Mouse (Mus musculus): ENCODE data around the gene Mgarp. TPM values are rescaled to one million over a fixed set of nuclear protein-coding genes. Genes with fewer than 3 reads are reported as not detected.
"Not testable (repeated sequence)": the region's sequence is repeated elsewhere in the genome, so short reads cannot be mapped to it uniquely, and the experiment has no call there.

Gene Mgarp
- polyA plus RNA-seq (2012; rRNA removed), result 1.2 and 1.7 TPM in 2 replicates

DNA sequence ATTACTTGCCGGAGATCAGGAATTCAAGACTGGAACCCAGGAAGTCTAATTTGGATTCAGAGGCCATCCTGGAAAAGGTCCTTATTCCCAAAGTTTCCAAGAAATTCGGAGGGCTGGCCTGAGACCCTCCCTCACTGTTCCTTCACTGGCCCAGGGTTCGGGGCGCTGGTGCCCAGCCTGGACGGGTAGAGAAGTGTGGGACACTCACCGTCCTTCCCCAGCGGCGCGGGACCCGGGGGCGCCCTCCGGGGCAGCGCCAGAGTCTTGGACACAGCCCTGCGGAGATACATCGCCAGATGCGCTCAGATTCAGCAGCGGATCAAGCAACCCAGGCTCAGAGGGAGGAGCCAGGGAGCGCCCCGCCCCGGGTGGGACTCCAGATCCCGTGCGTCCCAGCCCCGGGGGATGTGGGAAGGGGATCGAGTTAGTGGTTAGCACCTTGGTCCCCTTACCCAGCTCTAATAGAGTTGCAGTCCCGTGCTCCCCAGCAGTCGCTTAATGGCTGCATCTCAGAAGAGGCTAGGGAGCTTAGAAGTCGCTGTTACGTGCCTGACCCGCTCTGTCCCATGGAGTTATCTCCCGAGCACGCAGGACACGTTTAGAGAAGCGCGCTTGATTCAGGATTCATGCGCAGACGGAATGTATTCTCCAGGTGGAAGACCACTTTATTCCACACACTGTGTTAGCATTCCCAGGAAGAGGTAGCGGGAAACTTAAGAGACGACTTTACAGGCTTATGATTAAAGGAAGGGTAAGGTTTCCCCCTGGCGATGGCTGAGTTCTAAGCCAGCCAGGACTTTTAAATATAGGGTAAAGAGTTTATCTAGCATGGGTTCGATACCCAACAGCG lies at the start of gene Mgarp:
Gene Mgarp (minus strand): TSS at position 520 of the 850 bp plus-strand sequence.
- peak; percentile 69 for DNase-seq (ENCODE audit: low read depth)
- no peak for TF ChIP-seq CTCF (IDR thresholded peaks at IDR 0.05; ENCODE audit: borderline replicate concordance, extremely low read depth, insufficient read depth, insufficient read length)
- no peak for TF ChIP-seq POLR2A (IDR thresholded peaks at IDR 0.05; ENCODE audit: borderline replicate concordance, extremely low read depth, insufficient read depth, insufficient read length, poor library complexity, severe bottlenecking)

DNA sequence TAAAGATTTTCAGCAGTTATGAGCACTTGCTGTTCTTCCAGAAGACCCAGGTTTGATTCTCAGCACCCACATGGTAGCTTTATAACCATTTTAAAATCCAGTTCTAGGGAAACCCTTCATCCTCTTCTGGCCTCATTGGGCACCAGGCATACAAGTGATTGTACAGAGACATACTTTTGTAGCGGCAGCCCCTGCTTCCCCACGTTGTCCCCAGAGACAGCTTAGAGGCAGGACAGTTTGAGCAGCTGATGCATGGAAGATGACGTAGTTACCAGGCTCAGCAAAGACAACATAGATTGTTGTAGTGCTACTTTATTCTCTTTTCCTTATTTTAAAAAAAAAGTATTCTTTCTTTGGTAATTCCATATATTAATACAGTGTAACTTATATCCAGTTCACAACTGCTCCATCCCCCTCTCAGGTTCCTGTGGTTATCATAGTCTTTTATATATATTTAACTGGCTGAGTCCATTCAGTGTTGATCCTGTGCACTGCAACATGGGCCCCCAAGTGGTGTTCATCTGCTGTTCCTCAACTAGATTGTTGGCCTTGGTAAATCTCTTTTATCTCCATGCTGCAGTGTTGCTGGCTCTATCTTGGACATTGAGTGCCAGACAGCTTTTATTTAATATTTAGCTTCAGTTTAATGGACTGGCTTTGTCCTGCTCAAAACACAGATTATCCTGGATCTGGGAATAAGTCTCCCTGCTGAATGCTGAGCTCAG lies 38.5 kb upstream of the Mgarp start:
- TF ChIP-seq POLR2A (IDR thresholded peaks at IDR 0.05; ENCODE audit: borderline replicate concordance, extremely low read depth, insufficient read depth, insufficient read length, poor library complexity, severe bottlenecking), result no peak
- TF ChIP-seq CTCF (IDR thresholded peaks at IDR 0.05; ENCODE audit: borderline replicate concordance, extremely low read depth, insufficient read depth, insufficient read length), result no peak
- no peak for DNase-seq (ENCODE audit: low read depth)

DNA sequence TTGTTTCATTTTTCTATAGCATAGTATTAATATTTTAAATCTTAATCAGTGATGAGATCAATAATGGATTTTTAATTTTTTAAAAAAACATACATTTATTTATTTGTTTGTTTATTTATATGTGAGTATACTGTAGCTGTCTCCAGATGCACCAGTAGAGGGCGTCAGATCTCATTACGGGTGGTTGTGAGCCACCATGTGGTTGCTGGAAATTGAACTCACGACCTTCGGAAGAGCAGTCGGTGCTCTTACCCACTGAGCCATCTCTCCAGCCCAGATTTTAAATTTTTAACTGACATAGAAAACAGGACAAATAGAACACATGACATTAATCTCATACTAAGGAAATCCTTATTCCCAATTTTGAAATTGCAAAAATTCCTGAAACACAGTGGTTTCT lies 37.8 kb upstream of the Mgarp start:
- DNase-seq (ENCODE audit: low read depth), result not testable (repeated sequence)

DNA sequence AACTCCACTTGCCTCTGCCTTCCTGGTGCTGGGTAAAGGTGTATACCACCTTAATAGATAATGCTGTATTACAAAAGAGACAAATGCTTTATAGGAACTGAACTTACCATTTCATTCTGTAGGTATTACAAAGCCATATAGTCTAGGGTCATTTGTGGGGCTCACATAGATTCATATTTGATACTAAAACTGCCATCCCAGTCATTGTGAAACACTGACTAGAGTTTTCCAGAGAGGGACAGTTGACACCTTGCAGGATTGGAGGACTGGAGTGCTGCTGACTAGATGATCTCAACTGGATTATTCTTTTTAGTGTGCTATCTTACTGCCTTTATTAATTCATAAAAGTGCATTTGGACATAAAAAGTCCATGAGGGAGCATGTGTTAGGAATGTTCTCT lies 28.9 kb upstream of the Mgarp start:
- DNase-seq (ENCODE audit: low read depth), result no peak
- TF ChIP-seq CTCF (IDR thresholded peaks at IDR 0.05; ENCODE audit: borderline replicate concordance, extremely low read depth, insufficient read depth, insufficient read length), result no peak
- TF ChIP-seq POLR2A (IDR thresholded peaks at IDR 0.05; ENCODE audit: borderline replicate concordance, extremely low read depth, insufficient read depth, insufficient read length, poor library complexity, severe bottlenecking), result no peak

DNA sequence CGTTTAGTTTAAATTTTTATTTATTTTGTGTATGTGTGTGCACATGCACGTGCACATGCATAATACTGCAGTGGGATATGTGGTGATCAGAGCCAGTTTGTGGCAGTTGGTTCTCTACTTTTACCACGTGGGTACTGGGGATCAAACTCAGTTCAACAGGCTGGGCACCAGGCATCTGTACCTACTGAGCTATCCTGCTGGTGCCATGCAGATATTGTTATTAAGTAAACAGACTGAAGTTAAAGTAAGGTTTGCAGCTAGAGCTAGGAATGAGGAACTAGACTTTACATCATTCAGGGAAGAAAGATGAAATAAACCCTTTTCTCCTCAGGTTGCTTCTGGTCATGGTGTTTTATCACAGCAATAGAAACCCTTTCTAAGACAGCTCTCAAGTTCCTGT lies 25.4 kb upstream of the Mgarp start:
- no peak for TF ChIP-seq POLR2A (IDR thresholded peaks at IDR 0.05; ENCODE audit: borderline replicate concordance, extremely low read depth, insufficient read depth, insufficient read length, poor library complexity, severe bottlenecking)
- no peak for TF ChIP-seq CTCF (IDR thresholded peaks at IDR 0.05; ENCODE audit: borderline replicate concordance, extremely low read depth, insufficient read depth, insufficient read length)

DNA sequence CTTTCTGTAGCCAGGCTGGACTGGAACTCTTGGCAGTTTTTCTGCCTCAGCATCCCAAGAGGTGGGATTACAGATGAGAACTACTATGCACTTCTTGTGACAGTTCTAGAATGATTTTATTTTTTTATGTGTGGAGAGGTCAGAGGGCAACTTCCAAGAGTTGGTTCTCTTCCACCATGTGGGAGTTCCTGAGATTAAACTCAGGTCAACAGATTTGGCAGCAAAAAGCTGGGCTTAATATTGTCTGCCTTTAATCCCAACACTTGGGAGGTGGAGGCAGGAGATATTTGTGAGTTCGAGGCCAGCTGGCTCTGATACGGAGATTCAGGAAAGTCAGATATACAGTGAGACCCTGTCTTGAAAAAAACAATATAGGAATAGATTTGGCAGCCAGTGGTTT lies 21.4 kb upstream of the Mgarp start:
- no peak for DNase-seq (ENCODE audit: low read depth)
- TF ChIP-seq POLR2A (IDR thresholded peaks at IDR 0.05; ENCODE audit: borderline replicate concordance, extremely low read depth, insufficient read depth, insufficient read length, poor library complexity, severe bottlenecking) (no peak), CTCF (IDR thresholded peaks at IDR 0.05; ENCODE audit: borderline replicate concordance, extremely low read depth, insufficient read depth, insufficient read length) (no peak)

More for the DNA sequence above, 25.4 kb upstream of the Mgarp start:
- DNase-seq (ENCODE audit: low read depth), result no peak

DNA sequence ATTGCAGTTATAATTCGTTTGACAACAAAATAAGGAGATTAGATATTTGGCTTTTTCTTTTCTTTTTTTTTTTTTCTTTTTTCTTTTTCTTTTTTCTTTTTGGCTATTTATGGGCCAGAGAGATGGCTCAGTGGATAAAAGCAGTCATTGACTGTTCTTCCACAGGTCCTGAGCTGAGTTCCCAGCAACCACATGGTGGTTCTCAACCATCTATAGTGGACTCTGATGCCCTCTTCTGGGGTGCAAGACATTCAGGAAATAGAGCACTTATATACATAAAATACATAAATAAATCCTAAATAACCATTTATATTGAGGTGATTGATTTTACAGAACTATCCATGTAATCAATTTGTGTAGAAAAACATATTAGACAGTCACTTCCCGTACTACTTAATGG lies 20.9 kb upstream of the Mgarp start:
- TF ChIP-seq CTCF (IDR thresholded peaks at IDR 0.05; ENCODE audit: borderline replicate concordance, extremely low read depth, insufficient read depth, insufficient read length), result no peak
- no peak for TF ChIP-seq POLR2A (IDR thresholded peaks at IDR 0.05; ENCODE audit: borderline replicate concordance, extremely low read depth, insufficient read depth, insufficient read length, poor library complexity, severe bottlenecking)
- no peak for DNase-seq (ENCODE audit: low read depth)

DNA sequence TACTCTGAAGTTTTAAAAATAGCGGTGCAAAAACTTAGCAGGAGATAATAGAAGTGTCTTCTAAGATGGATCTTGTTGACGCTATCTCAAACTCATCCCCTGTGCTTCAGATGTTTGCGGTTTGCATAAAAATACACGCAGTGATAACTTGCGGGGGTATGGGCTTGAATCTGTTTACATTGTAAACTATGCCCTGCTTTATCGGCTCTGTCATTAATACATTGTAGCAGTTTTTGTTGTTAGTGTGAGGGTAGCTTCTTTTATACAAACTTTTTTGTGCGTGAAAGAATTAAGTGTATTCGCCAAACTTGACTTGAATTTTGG lies 20.6 kb upstream of the Mgarp start:
- TF ChIP-seq POLR2A (IDR thresholded peaks at IDR 0.05; ENCODE audit: borderline replicate concordance, extremely low read depth, insufficient read depth, insufficient read length, poor library complexity, severe bottlenecking), result no peak
- DNase-seq (ENCODE audit: low read depth), result no peak

DNA sequence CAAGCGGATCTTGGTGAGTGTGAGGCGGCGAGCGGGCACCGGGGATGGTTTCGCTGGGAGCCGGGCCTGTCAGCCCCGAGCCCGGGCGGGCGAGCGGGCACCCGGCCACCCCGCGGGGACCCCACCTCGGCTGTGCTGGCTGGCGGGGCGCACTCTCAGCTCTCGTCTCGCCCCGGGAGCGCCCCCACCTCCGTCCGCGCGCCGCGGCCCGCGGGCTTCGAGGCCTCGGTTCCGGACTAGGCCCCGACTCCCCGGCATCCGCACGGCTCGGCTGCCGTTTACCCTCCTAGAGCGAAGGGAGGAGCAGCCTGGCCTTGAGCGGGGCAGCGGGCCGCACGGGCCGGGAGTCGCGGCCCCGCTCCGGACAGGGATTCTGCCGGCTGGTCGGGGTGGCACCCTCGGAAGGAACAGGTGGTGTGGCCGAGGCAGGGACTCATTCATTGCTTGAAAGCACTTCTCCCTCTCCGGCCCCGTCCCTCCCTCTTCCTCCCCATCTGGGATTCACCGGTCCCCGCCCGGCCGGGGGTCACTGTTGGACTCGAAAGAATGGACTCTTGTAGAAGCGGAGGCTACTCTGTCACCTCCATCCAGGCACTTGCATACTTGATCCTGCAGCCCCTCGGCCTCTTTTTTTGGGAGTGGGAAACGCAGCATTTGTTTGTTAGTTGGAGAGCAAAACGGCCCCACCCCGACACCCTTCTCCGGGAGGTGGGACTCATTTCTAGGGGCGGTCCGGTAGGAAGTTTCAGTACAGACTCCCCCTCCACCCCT lies 20.0 kb upstream of the Mgarp start:
- peak; percentile 49 for DNase-seq (ENCODE audit: low read depth)
- TF ChIP-seq CTCF (IDR thresholded peaks at IDR 0.05; ENCODE audit: borderline replicate concordance, extremely low read depth, insufficient read depth, insufficient read length), result no peak

DNA sequence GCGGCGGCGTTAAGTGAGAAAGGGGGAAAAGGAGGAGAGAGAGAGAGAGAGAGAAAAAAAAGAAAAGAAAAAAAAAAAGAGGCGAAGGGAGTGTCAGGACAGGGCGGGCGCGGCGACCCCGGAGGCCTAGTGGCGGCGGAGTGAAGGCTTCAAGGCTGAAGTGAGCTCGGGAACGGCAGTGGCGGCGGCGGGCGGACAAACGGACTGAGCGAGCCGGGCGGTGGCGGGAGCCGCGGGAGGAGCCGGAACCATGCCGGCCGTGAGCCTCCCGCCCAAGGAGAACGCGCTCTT lies 19.5 kb upstream of the Mgarp start:
- no peak for DNase-seq (ENCODE audit: low read depth)

DNA sequence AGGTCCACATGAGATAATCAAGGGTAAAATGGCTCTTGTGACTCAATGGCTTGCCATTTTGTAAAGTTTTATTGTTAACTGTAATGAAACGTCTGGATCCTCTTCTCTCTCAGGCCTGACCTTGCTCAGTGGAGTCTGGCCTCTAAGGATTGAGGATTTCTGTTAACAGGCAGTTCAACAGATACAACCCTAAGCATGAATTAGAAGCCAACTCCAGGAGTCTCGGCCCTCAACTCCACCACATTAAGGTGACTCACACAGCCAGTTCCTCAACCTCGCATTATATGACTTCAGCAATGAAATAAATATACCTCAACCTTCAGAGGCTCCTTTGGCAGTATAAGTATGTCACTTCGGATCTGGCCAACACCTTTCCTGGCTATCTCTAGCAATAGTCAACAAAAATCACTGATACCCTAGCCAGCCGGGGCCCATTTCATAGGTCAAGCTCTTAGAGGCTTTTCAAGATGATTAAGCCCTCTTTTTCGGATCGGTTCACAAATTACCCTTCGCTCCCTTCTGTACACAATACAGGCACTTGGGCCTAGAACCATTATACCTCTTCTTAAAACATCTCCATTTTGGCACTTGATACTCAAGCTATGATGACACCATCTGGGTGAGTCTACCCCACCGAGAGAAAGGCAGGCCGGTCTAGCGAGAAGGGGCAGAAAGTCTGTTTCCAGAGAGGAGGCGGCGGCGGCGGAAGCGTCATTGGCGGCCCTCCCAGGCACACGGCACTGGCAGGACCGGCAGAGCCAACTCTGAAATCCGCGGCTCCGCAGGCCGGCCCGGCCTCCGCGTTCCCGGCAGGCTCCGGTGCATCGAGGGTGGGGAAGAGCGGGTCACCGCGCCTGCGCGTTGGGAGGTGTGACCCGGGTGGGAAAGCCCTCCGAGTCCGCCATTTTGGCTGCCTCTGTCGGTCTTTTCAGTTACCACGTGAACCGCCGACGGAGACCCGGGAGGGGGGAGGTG lies 18.8 kb upstream of the Mgarp start, which contains the start of gene Naa15:
Gene Naa15 (plus strand): TSS at position 51 of the 975 bp plus-strand sequence.
- peak; percentile 98 for DNase-seq (ENCODE audit: low read depth)
- TF ChIP-seq CTCF (IDR thresholded peaks at IDR 0.05; ENCODE audit: borderline replicate concordance, extremely low read depth, insufficient read depth, insufficient read length) (no peak), POLR2A (IDR thresholded peaks at IDR 0.05; ENCODE audit: borderline replicate concordance, extremely low read depth, insufficient read depth, insufficient read length, poor library complexity, severe bottlenecking) (peak; percentile 93)

More for the DNA sequence above, 19.5 kb upstream of the Mgarp start:
- TF ChIP-seq POLR2A (IDR thresholded peaks at IDR 0.05; ENCODE audit: borderline replicate concordance, extremely low read depth, insufficient read depth, insufficient read length, poor library complexity, severe bottlenecking) (no peak), CTCF (IDR thresholded peaks at IDR 0.05; ENCODE audit: borderline replicate concordance, extremely low read depth, insufficient read depth, insufficient read length) (no peak)

All from brain, embryonic 14.5 days (tissue).